Mouse (Mus musculus): ENCODE measurements around the gene Zfp579. TPM values are rescaled to one million over a fixed set of nuclear protein-coding genes. Genes with fewer than 3 reads are reported as not detected.
"Not testable (repeated sequence)": the region's sequence is repeated elsewhere in the genome, so short reads cannot be mapped to it uniquely, and the experiment has no call there.

The Zfp579 gene
- total RNA-seq (2022) = 10 to 100 TPM; 23.3 to 31.7 (median 25.0) TPM

GRCm38 (mm10) chr7:4996003-4996895, at the start of gene Zfp579:
TSS of gene Zfp579 (minus strand) at chr7:4996158.
- DNase-seq (ENCODE audit: low spot score in 2 of 2) = peak; percentile 82 to 92

GRCm38 (mm10) chr7:5044981-5045380, 49.0 kb upstream of the Zfp579 start:
- DNase-seq (ENCODE audit: low spot score in 2 of 2) = no peak

- no peak for DNase-seq (ENCODE audit: low spot score in 2 of 2)
These were observed 43.0 kb upstream of the Zfp579 start for GRCm38 (mm10) chr7:5038940-5039339.

GRCm38 (mm10) chr7:5038109-5038732, 42.3 kb upstream of the Zfp579 start, which contains the start of gene Zfp784:
TSS of gene Zfp784 (minus strand) at chr7:5038446.
- DNase-seq (ENCODE audit: low spot score in 2 of 2) = peak; percentile 88 to 95

GRCm38 (mm10) chr7:5037467-5037866, 41.5 kb upstream of the Zfp579 start:
- DNase-seq (ENCODE audit: low spot score in 2 of 2) = no peak

GRCm38 (mm10) chr7:5037026-5037425, 41.1 kb upstream of the Zfp579 start:
- DNase-seq (ENCODE audit: low spot score in 2 of 2) = no peak

- DNase-seq (ENCODE audit: low spot score in 2 of 2) = no peak
These were observed 40.2 kb upstream of the Zfp579 start for GRCm38 (mm10) chr7:5036136-5036535.

- DNase-seq (ENCODE audit: low spot score in 2 of 2) = no peak
These were observed 39.7 kb upstream of the Zfp579 start for GRCm38 (mm10) chr7:5035628-5036027.

- no peak for DNase-seq (ENCODE audit: low spot score in 2 of 2)
These were observed 37.9 kb upstream of the Zfp579 start, which contains the start of gene 4632433K11Rik for GRCm38 (mm10) chr7:5033818-5034217. TSS of gene 4632433K11Rik (plus strand) at chr7:5034118.

- DNase-seq (ENCODE audit: low spot score in 2 of 2) = no peak
These were observed 35.5 kb upstream of the Zfp579 start for GRCm38 (mm10) chr7:5031496-5031895.

GRCm38 (mm10) chr7:5030554-5031275, 34.8 kb upstream of the Zfp579 start:
- no peak for DNase-seq (ENCODE audit: low spot score in 2 of 2)

- no peak for DNase-seq (ENCODE audit: low spot score in 2 of 2)
These were observed 34.0 kb upstream of the Zfp579 start for GRCm38 (mm10) chr7:5029946-5030345.

GRCm38 (mm10) chr7:5029543-5029942, 33.6 kb upstream of the Zfp579 start:
- no peak for DNase-seq (ENCODE audit: low spot score in 2 of 2)

GRCm38 (mm10) chr7:5021197-5021596, 25.2 kb upstream of the Zfp579 start:
- no peak for DNase-seq (ENCODE audit: low spot score in 2 of 2)

GRCm38 (mm10) chr7:5020685-5021084, 24.7 kb upstream of the Zfp579 start:
- no peak for DNase-seq (ENCODE audit: low spot score in 2 of 2)

- peak; percentile 98 to 99 for DNase-seq (ENCODE audit: low spot score in 2 of 2)
These were observed 24.2 kb upstream of the Zfp579 start, which contains the start of the genes Zfp865 and Ccdc106 for GRCm38 (mm10) chr7:5020000-5020681. TSS of gene Zfp865 (plus strand) at chr7:5020376. TSS of gene Ccdc106 (plus strand) at chr7:5020553.

- DNase-seq (ENCODE audit: low spot score in 2 of 2) = not testable (repeated sequence)
These were observed 23.6 kb upstream of the Zfp579 start for GRCm38 (mm10) chr7:5019576-5019975.

GRCm38 (mm10) chr7:5017931-5018330, 22.0 kb upstream of the Zfp579 start:
- no peak for DNase-seq (ENCODE audit: low spot score in 2 of 2)

GRCm38 (mm10) chr7:5017352-5017751, 21.4 kb upstream of the Zfp579 start:
- DNase-seq (ENCODE audit: low spot score in 2 of 2) = peak in 1 of 2 experiments; percentile 34

GRCm38 (mm10) chr7:5016920-5017319, 21.0 kb upstream of the Zfp579 start:
- no peak for DNase-seq (ENCODE audit: low spot score in 2 of 2)

- DNase-seq (ENCODE audit: low spot score in 2 of 2) = no peak
These were observed 20.1 kb upstream of the Zfp579 start for GRCm38 (mm10) chr7:5016057-5016456.

Data from left cerebral cortex, adult 8-10 months (tissue).